Mouse (Mus musculus) frontal cortex, adult (tissue): ENCODE results near the gene Fry.

Source experiments
- ATAC-seq: cut with Nextera tagmentation; 2 replicates; pipeline ENCODE4 v1.9.2; 2017; ENCODE audit warnings: mild to moderate bottlenecking, moderate library complexity, mixed read lengths; ENCODE audit not compliant: low TSS enrichment

The Fry gene

DNA sequence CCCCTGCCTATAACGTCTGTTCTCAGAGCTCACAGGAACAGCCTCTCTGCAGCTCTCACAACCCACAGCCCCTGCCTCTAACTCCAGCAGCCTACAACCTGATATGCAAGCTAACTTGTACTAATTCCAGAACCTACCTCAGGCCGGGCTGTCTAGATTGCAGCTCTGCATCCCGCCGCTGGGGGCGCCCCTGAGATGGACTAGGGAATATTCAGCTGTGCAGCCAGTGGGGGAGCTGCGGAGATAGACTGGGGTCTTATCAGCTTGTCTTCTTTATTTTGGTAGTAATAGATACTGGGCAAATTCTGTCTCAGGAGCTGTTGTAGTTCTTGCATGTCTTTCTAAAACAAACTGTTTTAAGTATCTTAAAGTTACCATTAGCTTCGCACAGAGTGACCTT is 101.9 kb downstream of the Fry start:
- peak; percentile 44; the same call in 1 of the 2 replicates for ATAC-seq

DNA sequence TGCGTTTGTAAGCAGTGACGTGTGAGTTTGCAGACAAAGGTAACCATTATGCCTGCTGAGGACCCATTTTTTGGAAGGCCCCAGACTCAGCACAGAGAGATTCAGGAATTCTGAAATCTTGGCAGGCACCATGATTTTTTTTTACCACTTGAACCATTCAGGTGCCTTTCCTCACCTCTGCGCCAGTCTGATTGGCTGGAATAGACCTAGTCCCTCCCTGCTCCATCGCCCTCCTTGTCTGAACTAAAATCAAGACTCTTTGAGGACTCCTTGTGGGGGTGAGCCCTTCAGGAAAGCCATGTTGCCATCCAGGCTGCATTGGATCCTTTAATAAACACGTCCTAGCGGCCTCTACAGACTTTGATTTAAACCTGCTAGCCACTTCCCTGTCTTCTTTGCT is 103.4 kb downstream of the Fry start:
- no peak for ATAC-seq

DNA sequence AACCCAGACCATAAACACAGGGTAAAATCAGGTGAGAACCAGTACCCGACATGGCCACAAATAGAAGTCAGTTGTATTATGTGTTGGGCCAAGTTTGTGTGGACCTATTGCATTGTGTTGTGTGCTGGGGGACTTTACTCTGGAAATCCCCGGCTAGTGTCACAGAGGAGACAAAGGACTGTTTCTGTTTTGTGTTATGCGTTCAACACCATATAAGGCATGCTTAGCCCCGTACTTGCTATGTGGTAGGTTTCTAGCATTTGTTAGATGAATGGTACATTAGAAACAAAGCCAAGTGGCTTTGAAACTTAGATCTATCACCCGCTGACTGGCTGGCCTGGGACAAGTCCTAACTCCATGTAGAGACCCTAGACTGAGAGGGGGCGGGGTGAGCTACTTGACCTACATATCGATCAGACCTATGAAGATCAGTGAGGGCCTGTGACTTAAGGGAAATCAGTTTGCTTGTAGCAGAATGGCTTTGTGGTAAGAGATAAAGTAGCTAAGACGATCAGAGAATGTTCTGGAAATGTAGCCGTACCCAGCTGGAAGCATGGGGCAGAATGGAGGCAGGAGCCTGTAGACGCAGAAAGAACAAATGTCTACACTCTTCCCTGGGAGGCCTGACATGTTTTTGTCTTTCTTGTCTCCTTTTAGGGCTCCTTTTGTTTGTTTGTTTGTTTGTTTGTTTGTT is 105.2 kb downstream of the Fry start:
- ATAC-seq, result no peak

DNA sequence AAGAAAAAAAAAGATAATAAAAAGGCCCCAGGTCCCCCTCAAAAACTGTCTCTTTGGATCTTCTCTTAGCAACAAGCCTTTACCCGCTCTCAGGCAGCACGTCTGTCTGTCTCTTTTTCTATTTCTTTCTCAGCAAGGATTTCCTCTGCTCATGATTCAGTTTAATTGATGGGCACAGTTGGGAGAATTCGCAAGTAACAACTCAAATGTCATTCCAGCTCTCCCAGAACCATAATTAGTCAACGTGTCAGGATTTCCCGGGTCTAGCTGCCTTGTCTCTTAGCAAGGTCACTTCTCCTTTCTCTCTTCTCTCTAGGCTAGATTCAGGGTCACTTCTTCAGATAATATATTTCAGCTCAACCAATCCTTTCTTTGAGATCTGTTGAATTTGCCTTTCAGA is 110.6 kb downstream of the Fry start:
- ATAC-seq, result no peak

DNA sequence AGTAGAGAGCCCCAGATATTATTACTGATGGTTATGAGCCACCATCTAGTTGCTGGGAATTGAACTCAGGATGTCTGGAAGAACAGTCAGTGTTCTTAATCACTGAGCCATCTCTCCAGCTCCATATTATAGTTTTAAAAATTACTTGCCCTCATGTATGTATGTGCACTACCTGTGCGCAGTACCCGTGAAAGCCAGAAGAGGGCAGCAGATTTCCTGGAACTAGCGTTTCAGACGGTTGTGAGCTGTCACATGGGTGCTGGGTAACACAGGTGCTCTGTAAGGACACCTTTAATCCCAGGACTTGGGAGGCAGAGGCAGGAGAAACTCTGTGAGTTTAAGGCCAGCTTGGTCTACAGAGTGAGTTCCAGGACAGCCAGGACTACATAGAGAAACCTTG is 111.3 kb downstream of the Fry start:
- ATAC-seq, result no peak

DNA sequence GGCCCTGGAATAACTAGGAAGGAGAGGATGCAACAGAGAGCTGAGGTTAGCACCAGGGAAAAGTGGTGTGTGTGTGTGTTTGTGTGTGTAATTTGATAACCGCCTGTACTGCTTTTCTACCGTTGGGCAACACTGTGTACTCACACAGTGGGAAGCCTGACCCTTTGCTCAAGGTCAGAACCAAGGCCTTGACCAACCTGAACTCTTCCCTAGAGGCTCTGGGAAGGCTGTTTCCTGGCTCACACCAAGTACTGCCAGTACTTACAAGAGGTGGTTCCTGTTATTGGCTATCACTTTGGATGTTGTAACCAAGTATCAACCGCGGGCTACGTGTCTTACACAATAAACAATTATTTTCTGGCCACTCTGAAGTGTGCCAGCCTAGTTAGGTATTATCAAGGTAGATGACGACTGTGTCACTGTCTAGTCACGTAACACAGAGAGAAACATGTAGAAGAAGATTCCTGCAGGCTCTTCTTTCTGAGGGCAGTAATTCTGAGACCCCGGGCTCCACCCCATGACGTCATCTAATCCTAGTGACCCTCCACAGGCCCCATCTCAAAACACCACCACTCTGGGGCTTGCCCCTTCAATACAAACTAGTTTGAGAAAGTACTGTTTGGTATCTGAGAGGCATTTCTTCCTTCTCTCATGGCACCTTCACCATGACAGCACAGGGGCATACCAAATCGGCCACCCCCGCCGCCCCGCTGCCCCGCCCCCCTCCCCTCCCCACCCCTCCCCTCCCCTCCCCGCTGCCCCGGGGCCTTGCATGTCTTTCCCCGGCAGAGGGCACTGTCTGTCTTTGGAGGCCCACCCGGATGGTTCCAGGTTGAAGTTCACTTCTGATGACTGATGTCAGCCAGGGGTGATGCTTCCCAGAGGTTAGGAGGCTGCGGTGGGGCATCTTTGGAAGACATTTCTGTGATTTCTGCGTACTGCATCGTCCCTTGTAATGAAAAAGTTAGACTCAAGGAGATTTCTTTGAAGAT is 114.0 kb downstream of the Fry start:
- ATAC-seq, result peak; percentile 73

DNA sequence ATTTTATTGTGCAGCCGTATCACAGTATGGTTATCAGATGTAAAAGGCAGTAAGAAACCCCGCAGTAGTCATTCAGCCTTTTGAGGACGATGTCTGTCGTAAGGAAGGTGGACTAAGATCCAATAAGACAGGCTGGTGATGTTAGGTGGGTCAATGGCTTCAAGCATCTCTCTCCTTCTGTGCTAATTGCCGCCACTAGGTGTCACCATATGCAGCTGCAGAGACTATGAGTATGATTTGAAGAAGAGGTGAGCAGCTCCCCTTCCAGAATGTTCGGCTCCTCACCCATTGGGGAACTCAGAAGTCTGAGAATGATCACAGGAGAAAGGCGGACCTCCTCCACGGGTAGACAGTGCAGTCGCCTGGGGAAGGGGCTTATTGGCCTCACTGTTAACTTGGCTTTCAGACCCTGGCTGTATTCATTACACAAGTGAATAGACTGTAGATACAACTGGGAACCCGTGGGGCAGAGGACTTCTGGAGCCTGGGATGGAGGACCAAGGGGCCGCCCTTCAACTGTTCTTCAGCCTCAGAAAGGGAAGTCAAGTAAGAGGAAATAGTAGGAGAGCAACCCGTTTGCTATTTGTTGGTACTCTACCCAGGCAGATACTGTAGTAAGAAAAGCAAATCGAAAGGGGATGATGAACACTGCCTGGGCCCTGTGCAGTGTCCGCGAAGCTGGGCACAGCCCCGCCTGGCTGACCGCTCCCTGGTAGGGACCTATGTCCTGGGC is 114.9 kb downstream of the Fry start:
- ATAC-seq, result peak; percentile 93

DNA sequence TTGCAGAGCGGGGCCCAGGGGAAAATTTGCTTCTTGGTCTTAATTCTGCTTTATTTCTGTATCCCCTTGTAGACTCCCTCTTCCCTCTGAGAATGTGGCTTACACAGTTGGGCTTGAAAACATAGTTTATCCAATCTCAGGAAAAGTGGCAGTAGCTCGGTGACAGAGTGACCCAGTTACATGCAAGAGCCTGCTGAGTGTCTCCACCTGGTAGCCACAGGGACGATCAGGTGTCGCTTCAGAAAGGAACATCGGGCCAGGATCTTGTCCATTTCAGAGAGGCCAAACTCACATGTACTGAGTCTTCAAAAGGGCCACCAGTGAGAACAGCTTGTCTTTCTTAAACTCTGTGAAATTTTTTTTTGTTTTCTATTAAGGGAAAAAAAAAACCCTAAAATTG is 117.5 kb downstream of the Fry start:
- ATAC-seq, result no peak

DNA sequence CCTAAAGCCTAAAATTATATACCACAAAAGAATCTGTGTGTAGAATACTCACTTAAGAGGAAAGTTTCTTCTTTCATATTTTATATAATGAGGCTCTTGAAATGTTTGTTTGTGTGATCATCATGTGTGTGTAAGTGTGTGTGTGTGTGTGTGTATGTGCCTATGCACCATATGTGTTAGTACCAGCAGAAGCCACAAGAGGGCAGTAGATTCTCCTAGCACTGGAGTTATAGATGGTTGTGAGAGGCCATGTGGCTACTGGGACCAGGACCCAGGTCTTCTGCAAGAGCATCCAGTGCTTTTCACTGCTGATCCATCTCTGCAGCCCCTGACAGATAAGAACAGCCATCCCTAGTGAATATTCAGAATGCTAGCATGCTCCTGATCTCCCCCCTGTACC is 118.2 kb downstream of the Fry start:
- no peak for ATAC-seq

DNA sequence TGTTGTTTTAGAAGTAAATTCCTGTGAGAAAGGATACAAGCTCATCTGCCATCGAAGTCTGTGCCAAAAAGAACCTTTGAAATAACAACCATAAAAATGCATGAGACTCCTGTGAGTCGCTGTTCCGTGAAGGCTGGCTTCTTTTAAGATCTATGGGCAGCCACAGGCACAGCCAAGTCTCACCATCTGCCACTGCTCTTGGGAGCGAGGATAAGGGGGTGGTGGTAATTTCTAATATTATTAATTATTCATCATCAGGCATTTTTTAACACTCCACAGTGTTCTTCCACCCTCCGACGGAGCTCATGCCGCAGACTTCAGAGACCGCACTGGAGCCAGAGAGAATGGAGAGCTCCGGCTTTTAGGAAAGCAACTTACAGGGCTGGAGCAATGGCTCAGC is 123.2 kb downstream of the Fry start:
- ATAC-seq, result no peak

DNA sequence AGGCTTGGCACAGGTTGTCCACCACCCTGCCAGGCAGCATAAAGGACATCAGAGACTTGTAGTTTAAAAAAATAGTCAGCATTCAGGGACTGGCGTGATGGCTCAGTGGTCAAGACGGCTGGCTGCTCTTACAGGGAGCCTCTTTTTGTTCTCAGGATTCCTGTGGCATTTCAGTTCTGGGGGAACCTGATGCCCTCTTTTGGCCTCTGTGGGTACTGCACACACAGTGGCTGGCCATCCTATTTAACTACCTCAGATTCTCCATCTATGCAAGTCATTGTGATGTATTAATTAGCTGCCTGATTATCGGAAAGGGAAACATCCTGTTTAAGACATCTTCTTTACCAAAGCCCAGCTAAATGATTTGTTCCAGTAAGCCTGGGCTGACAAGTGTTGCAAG is 128.3 kb downstream of the Fry start:
- no peak for ATAC-seq

DNA sequence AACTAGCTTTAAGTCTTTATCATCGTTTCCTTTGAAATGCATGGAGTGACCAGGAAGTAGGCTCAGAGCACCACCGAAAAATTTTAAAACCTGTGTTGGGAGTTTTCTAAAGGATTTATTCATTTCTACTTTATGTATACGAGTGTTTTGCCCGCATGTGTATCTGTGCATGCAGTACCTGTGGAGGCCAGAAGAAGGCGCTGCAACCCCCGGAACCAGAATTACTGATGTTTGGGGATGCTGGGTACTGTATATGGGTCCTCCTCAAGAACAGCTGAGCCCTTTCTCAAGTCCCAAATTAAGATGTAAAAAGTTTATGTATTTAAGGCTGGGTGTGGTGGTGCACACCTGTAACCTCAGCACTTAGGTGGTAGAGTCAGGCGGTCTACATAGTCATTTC is 139.3 kb downstream of the Fry start:
- ATAC-seq, result no peak

DNA sequence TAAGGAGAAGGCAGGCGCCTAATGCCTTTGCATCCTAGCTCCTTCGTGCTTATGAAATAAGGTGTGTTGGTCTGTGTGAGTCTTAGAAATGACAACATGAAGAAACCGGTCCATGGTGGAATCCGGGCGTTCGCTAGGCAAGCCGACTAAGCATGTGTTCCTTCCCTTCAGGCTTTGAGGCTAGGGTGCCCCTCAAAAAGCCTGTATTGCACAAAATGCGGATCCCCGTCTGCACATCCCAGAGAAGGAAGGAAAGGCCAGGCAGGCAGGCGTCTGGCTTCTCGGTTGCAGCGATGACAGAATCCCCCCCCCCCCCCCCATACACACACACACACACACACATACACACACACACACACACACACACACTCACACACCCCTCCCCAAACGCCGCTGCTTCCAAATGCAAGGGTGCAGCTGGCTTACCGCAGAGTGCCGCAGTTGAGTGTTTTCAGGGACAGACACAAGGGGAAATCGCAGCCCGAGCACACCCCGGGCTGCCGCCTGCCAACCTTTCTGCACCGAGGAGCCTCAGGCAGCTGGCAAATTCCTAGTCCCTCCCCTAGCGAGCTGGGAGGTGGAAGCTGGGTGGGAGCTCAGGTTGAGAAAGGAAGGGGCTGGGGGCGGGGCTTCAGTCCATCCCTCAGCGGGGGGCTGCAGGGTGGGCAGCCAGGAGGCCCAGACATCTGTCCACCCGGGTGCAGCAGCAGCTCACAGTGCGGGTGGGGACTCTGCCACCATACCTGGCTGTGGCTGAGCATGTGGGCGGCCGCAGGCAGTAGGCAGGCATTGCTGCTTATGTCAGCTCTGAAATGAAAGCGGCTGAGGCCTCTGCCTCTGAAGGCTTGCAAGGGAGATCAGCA is 141.0 kb downstream of the Fry start:
- ATAC-seq, result peak; percentile 82

DNA sequence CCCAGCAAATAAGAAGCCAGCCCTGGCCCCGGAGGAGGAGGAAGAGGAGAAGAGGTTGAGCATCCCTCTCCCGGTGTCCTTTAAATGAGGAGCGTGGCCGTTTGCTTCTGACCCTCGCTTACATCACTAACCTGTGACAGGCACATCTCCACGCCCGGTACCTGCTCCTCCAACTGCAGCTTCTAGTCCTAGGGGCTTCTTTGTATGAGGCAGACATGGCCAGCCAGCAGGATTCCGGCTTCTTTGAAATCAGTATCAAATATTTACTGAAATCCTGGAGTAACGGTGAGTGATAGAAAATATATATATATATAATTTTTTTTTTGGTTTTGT is 141.6 kb downstream of the Fry start:
- ATAC-seq, result no peak; the same call in 1 of the 2 replicates

DNA sequence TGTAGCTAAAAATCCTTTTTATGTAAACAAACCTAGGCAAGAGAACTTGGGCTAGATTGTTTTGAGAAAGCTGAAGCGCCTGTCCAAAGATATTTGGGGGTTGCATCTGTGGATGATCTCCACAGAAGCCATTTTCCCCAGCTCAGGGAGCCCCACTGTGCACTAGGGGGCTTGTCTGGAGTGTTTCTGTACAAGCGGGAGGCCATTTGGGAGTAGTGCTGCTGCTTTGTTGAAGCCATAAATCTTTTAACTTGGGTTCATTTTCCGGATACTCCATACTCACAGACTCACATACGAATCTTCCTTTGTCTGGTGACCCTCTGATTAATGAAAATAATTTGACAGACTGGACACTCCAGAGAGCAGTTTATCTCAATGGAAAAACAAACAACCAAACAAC is 142.9 kb downstream of the Fry start:
- no peak for ATAC-seq

DNA sequence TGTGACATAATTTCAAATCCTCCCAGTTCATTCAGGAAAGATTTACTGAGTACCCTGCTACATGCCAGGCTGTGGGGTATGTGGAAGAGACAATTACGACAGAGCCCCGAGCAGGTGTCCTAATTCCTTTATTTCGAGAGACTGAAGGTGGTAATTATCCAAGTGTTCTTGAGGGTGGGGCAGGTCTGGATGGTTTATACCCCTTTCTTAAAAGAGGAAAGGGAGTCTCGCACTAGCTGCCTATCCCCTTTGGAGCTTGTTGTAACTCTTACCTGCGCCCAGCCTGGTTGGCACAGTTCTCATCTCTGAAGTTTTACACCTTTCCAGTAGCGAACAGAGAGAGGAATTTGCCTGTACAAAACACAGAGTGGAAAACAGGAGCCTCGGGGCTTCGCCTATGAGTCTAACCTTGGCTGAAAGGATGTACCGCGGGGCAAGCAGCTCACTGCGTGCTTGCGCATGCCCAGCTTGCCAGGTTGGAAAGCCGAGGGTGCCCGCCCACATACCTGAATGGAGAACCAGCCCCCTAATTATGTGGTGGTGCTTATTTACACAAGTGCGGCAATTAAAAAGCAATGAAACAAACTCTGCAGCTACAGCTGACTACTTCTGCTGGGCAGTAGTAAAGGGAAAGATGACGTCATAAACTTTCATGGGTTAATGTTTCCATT is 143.7 kb downstream of the Fry start:
- ATAC-seq, result no peak

DNA sequence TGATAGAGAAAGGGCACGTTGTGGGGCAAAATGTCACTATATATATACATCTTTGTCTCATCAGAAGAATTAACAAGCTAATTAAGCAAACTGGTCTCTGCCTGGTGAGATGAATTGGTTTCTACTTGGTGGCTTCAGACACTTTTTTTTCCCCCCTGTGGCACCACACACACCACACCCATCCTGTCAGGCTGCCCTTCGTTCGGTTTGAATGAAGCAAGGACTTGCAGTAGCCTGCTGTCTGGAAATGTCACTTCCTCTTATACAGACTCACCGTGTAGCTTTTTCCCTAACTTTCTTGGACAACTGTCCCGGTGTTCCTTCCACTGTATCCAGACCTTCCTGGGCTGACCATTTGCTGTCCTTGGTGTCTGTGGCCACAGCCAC is 144.3 kb downstream of the Fry start:
- ATAC-seq, result no peak

DNA sequence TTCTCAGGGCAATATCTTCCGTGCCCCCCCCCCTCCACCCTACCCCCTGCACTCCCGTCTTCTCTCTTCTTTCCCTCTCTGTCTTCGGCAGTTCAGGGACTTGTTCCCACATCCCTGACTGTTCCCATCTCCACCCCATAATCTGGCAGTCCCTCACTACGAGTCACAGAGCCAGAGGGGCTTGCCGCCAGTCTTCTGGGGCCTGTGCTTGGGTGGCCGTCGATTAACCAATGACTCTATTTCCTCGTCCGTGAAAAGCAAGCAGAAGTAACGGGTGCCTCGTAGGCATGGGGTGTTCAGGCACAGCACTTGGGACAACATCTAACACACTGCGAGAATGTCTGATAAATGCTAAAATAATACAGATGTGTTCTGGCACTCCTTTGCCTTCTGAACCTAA is 144.7 kb downstream of the Fry start:
- no peak for ATAC-seq

DNA sequence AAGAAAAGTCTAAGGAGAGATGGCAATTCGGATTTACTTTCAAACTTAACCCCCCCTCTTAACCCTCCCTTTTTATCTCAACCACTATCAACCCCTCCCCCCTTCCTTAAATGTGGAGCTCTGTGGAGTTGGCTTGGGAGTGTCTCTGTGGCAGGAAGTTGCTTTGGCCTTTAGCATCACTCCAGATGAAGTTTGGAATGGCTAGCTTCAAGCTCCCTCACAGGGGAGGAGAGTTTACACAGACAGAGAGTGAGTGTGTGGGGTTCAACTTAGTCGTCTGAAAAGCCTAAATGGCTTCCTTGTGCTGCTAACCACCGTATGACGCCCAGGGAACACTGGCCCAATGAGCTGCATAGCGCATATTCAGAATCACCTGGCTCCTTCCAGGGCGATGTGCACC is 145.2 kb downstream of the Fry start:
- ATAC-seq, result no peak

DNA sequence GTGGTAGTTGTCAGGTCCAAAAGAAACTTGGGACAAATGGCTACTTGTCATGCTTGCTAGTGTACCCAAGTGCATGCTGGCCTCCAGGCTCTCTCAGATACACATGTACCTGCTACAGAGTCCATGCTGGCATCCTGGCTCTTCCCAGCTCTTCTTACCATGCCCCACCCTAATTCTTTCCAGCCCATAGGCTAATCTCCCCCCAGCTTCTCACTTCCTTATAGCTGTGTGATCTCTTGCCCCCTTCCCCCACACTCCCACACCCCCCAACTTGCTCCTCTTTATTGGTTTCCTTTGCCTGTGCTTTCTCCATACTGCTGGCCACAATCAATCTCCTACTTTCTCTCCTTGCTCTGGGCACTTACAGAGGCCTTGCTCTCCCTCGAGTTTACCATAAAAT is 146.6 kb downstream of the Fry start:
- ATAC-seq, result no peak

DNA sequence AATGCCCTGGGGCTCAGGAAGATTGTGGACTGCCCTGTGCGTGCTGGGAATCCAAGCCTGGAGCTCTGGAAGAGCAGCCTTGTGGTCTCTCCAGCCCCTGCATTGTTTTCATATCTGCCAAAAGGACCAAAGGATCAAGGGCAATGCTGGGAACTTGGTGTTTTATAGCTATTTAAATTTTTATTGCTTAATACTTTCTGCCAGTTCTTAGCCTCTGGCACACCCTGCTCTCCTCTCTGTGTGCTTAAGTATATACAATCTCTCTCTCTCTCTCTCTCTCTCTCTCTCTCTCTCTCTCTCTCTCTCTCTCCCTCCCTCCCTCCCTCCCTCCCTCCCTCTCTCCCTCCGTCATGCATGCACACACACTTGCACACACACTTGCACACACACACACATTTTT is 147.5 kb downstream of the Fry start:
- ATAC-seq, result no peak
